Mouse (Mus musculus) small intestine, adult 2 months (tissue): ENCODE results near the gene Ccl20. TPM values are rescaled to one million over a fixed set of nuclear protein-coding genes. Genes with fewer than 3 reads are reported as not detected.

Experiments
- H3K27ac ChIP-seq: fragments of 200-500 bp; 2 replicates; pipeline ENCODE4 v1.5.1; 2012; ENCODE audit warnings: low read depth, low read length, control low read depth, inconsistent platforms; ENCODE audit not compliant: insufficient read depth
- H3K27me3 ChIP-seq: fragments of 200-500 bp; 2 replicates; pipeline ENCODE4 v1.6.1; 2012; ENCODE audit warnings: mild to moderate bottlenecking, moderate library complexity, low read length, inconsistent platforms; ENCODE audit not compliant: control insufficient read depth, insufficient read depth
- H3K36me3 ChIP-seq: fragments of 200-500 bp; 2 replicates; pipeline ENCODE4 v1.6.1; 2012; ENCODE audit warnings: mild to moderate bottlenecking, low read length, control low read depth, inconsistent platforms; ENCODE audit not compliant: control insufficient read depth, insufficient read depth
- H3K4me1 ChIP-seq: fragments of 200-500 bp; 2 replicates; pipeline ENCODE4 v1.6.1; 2012; ENCODE audit warnings: low read length, inconsistent platforms, mixed read lengths; ENCODE audit not compliant: control insufficient read depth, insufficient read depth, insufficient read length
- H3K4me3 ChIP-seq: fragments of 200-500 bp; 2 replicates; pipeline ENCODE4 v1.5.1; 2012; ENCODE audit warnings: low read depth, mild to moderate bottlenecking, control low read depth, inconsistent platforms, low read length, moderate library complexity
- CTCF ChIP-seq: fragments of 200-500 bp; IDR thresholded peaks from 2 replicates; pipeline ENCODE4 v1.5.1; 2012; ENCODE audit warnings: low read depth, mild to moderate bottlenecking, control low read depth, inconsistent platforms, low read length, moderate library complexity, mixed read lengths; ENCODE audit not compliant: insufficient replicate concordance, insufficient read length; ENCODE audit errors: extremely low read depth
- POLR2A ChIP-seq: fragments of 200-500 bp; IDR thresholded peaks from 2 replicates; pipeline ENCODE4 v1.6.1; 2012; ENCODE audit warnings: low read depth, mild to moderate bottlenecking, control low read depth, inconsistent platforms, low read length, moderate library complexity
- WGBS: fragments of 180-500 bp; shearing (Covaris S2); methylation state at CpG from one replicate; pipeline ENCODE4 v1.1.7; 2018; 5-methylcytosine and 5-hydroxymethylcytosine counted together
- polyA plus RNA-seq: library from polyadenylated mRNA; depleted of rRNA; stranded (reverse); fragments of >200 nt; gene quantifications from 2 replicates; pipeline ENCODE4 v1.2.3, GENCODE M21; 2012

Gene Ccl20
- polyA plus RNA-seq, 1 experiment = 4.1 TPM

GRCm38 (mm10) chr1:83111726-83112125 lies 4.8 kb upstream of the Ccl20 start:
- Histone ChIP-seq H3K36me3 (no peaks in the 10 kb centered on the region), H3K27ac (no peak overlapping the region), H3K27me3 (no peaks in the 10 kb centered on the region), H3K4me3 (no peak overlapping the region), H3K4me1 (peaks cover 8% of the 10 kb centered on the region)
- 28% methylated on average over 5 of the region's 5 CpGs for WGBS
- TF ChIP-seq POLR2A (no peak), CTCF (no peak)

GRCm38 (mm10) chr1:83117217-83117616 lies 651 bp downstream of the Ccl20 start:
- WGBS = 37% methylated on average over 3 of the region's 3 CpGs
- Histone ChIP-seq H3K4me3 (no peak overlapping the region), H3K36me3 (no peaks in the 10 kb centered on the region), H3K27ac (peak overlapping the region; percentile 72; the same call in 1 of the 2 replicates), H3K27me3 (no peaks in the 10 kb centered on the region), H3K4me1 (peaks cover 7% of the 10 kb centered on the region)
- no peak for TF ChIP-seq CTCF
- TF ChIP-seq POLR2A = no peak

- 54% methylated on average over 7 of the region's 7 CpGs for WGBS
These were observed 1.1 kb downstream of the Ccl20 start for GRCm38 (mm10) chr1:83117661-83118060.

GRCm38 (mm10) chr1:83119903-83120302 lies 3.3 kb downstream of the Ccl20 start:
- TF ChIP-seq POLR2A (no peak), CTCF (no peak)
- Histone ChIP-seq H3K4me1 (peaks cover 7% of the 10 kb centered on the region), H3K27ac (no peak overlapping the region), H3K4me3 (no peak overlapping the region), H3K36me3 (no peaks in the 10 kb centered on the region), H3K27me3 (no peaks in the 10 kb centered on the region)

More at GRCm38 (mm10) chr1:83117661-83118060, 1.1 kb downstream of the Ccl20 start:
- TF ChIP-seq POLR2A = no peak
- no peak for TF ChIP-seq CTCF
- H3K36me3 ChIP-seq = no peaks in the 10 kb centered on the region
- no peak overlapping the region for H3K4me3 ChIP-seq
- H3K27me3 ChIP-seq = no peaks in the 10 kb centered on the region
- peak overlapping the region; percentile 33; the same call in 1 of the 2 replicates for H3K27ac ChIP-seq
- peaks cover 7% of the 10 kb centered on the region for H3K4me1 ChIP-seq

- Histone ChIP-seq H3K27me3 (no peaks in the 10 kb centered on the region), H3K27ac (no peak overlapping the region), H3K4me1 (peaks cover 7% of the 10 kb centered on the region), H3K4me3 (no peak overlapping the region), H3K36me3 (no peaks in the 10 kb centered on the region)
- WGBS = 90% methylated on average over 3 of the region's 3 CpGs
- TF ChIP-seq POLR2A = no peak
- no peak for TF ChIP-seq CTCF
These were observed 3.7 kb downstream of the Ccl20 start for GRCm38 (mm10) chr1:83120312-83120711.

GRCm38 (mm10) chr1:83123201-83123600 lies 6.6 kb downstream of the Ccl20 start:
- TF ChIP-seq CTCF (no peak), POLR2A (no peak)
- Histone ChIP-seq H3K4me1 (no peaks in the 10 kb centered on the region), H3K36me3 (no peaks in the 10 kb centered on the region), H3K27ac (no peak overlapping the region), H3K27me3 (no peaks in the 10 kb centered on the region), H3K4me3 (no peak overlapping the region)
- WGBS = 95% methylated on average over 2 of the region's 2 CpGs

- H3K36me3 ChIP-seq = no peaks in the 10 kb centered on the region
- no peaks in the 10 kb centered on the region; the same call in 1 of the 2 replicates for H3K4me1 ChIP-seq
- H3K27me3 ChIP-seq = no peaks in the 10 kb centered on the region
- H3K4me3 ChIP-seq = no peak overlapping the region
- no peak for TF ChIP-seq CTCF
- TF ChIP-seq POLR2A = no peak
- 21% methylated on average over 7 of the region's 7 CpGs for WGBS
- no peak overlapping the region for H3K27ac ChIP-seq
These were observed 19.3 kb downstream of the Ccl20 start for GRCm38 (mm10) chr1:83135829-83136228.

- H3K4me3 ChIP-seq = no peak overlapping the region
- no peak for TF ChIP-seq CTCF
- TF ChIP-seq POLR2A = no peak
- 84% methylated on average over 8 of the region's 8 CpGs for WGBS
- no peak overlapping the region for H3K27ac ChIP-seq
- peaks cover 5% of the 10 kb centered on the region; the same call in 1 of the 2 replicates for H3K4me1 ChIP-seq
- no peaks in the 10 kb centered on the region for H3K36me3 ChIP-seq
- H3K27me3 ChIP-seq = no peaks in the 10 kb centered on the region
These were observed 21.3 kb downstream of the Ccl20 start for GRCm38 (mm10) chr1:83137847-83138246.
